Mouse (Mus musculus): ENCODE results near the gene Pip4k2b. TPM values are rescaled to one million over a fixed set of nuclear protein-coding genes. Genes with fewer than 3 reads are reported as not detected.

Gene Pip4k2b
- polyA plus RNA-seq, 1 experiment: 4.5 TPM

GRCm38 (mm10) chr11:97698741-97699611 is 45.5 kb downstream of the Pip4k2b start:
- no peak for DNase-seq (ENCODE audit: low read depth, low spot score)
- under 1% methylated on average over 60 of the region's 63 CpGs for WGBS

GRCm38 (mm10) chr11:97697891-97698529 is 46.5 kb downstream of the Pip4k2b start:
- DNase-seq (ENCODE audit: low read depth, low spot score): no peak
- 22% methylated on average over 14 of the region's 14 CpGs for WGBS

DNA sequence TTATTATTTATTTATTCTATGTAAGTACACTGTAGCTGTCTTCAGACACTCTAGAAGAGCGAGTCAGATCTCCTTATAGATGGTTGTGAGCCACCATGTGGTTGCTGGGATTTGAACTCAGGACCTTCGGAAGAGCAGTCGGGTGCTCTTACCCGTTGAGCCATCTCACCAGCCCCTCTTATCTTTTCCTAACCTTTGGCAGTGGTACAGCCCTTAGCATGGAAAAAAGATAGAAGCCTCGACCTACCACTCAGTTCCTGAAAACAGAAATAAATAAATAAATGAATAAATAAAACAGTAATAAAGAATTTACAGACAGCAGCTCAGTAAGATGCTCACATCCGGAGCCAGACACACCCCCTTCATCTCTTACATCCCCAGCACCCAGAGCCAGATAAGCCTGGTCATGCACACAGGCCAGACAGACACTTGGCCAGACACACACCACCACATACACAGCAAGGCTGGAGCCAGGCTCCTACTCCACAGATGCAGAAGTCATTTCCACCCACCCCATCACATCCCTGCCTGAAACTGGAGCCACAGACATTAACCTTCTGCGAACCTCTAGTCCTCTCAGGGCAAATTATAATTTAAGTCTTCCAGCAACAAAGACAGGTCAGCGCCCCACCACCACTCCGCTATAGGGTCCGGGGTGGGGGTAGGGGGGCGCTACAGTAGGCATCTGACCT is 47.2 kb downstream of the Pip4k2b start:
- no peak for DNase-seq (ENCODE audit: low read depth, low spot score)
- WGBS: 69% methylated on average over 11 of the region's 11 CpGs

- DNase-seq (ENCODE audit: low read depth, low spot score): no peak
- 82% methylated on average over 8 of the region's 8 CpGs for WGBS
Measured at GRCm38 (mm10) chr11:97696669-97697068, 47.8 kb downstream of the Pip4k2b start.

GRCm38 (mm10) chr11:97695712-97696401 is 48.6 kb downstream of the Pip4k2b start:
- WGBS: 66% methylated on average over 9 of the region's 9 CpGs

GRCm38 (mm10) chr11:97694921-97695711 is 49.4 kb downstream of the Pip4k2b start:
- 40% methylated on average over 17 of the region's 17 CpGs for WGBS
- DNase-seq (ENCODE audit: low read depth, low spot score): no peak

More at GRCm38 (mm10) chr11:97695712-97696401, 48.6 kb downstream of the Pip4k2b start:
- no peak for DNase-seq (ENCODE audit: low read depth, low spot score)

DNA sequence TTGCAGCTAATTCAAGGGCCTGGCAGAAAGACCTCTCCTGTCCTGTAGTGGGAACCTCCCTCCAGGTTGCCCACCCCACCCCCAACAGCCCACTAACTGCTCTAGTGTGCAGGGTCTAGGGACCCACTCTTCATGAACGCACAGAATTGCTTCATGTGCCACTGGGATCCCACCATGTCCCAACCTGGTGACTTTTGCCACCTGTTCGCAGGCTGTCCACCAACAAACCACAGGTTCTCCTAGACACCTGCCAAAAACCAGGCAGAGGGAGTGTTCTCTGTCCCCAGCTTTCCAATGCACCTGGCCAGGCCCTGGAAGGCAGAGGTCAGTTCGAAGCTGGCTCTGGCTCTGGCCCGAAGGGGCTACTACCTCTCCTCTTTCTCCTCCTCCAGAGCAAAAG is 50.1 kb downstream of the Pip4k2b start:
- 68% methylated on average over 4 of the region's 4 CpGs for WGBS
- no peak for DNase-seq (ENCODE audit: low read depth, low spot score)

DNA sequence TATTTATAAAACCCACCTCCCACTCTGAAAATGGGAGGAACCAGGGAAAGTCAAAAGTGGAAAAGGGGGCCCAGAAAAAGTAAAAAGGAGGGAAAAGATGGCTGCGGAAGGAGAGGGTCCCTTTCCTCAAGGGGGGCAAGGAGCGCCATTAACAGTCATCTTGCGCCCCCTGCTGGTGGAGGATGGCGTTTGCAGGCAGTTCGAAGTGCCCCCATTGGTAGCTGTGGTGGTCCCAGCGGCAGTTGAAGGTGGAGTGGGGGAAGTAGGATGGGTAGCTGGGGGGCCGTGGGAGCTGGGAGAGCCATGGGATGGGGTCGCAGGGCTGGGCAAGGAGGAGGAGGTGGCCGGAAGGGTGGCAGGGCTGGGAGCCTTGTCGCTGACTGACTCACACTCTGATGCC is 54.6 kb downstream of the Pip4k2b start:
- WGBS: 33% methylated on average over 10 of the region's 10 CpGs
- DNase-seq (ENCODE audit: low read depth, low spot score): no peak

- no peak for DNase-seq (ENCODE audit: low read depth, low spot score)
- WGBS: 39% methylated on average over 3 of the region's 3 CpGs
Measured at GRCm38 (mm10) chr11:97687061-97687460, 57.4 kb downstream of the Pip4k2b start.

GRCm38 (mm10) chr11:97686322-97686908 is 58.1 kb downstream of the Pip4k2b start:
- 25% methylated on average over 11 of the region's 11 CpGs for WGBS
- no peak for DNase-seq (ENCODE audit: low read depth, low spot score)

DNA sequence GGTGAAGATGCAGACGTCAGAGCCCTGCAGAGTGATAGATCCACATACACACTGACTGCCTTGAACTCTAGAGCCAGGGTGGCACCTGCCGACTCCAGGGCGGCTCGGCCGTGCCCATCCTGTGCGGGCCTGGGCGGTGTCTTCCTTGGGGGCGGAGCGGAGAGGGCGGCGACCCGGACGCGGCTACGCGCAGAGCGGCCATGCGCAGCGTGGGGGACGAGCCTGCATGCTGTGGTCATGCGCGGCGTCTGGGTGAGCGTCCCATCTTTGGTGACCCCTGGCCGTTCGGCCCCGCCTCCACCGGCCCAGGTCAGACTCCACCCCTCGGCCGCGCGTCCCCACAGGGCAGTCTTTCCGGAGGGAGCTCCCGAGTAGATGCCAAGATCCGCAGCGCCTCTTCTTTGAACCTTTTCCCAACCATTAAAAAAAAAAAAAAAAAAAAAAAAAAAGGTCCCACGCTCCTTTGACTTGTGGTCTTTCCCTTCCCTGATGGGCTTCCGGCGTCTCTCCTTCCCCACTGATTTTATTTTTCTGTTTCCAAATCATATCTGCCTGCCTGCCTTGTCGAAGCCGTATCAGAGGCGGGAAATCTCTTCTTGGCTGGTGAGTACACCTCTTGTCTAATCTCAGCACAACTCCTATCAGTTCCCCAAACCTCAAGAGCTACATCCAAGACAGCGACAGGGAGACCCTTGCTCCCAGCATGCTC is 58.7 kb downstream of the Pip4k2b start, which contains the start of gene Cisd3:
Gene Cisd3, plus strand, starts transcription at position 214 of the 709 bp plus-strand sequence.
- WGBS: under 1% methylated on average over 43 of the region's 43 CpGs
- no peak for DNase-seq (ENCODE audit: low read depth, low spot score)

DNA sequence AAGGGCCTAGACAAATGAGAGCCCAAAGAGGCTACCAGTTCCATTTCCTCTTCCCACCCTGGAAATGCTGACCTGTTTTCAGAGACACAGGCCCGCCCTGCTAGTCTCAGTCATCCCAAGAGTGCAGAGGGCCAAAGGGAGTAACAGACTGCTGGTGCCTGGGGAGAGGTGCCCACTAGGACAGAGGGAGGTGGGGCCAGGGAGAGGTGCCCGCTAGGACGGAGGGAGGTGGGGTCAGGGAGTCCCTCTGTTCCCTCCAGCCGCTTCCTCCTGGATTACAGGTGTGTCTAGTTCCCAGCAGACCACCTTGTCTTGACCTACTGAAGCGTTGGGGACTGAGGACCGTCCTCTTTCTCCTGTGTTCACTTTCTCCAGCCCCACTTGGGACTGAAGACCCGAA is 59.7 kb downstream of the Pip4k2b start:
- DNase-seq (ENCODE audit: low read depth, low spot score): no peak
- 19% methylated on average over 7 of the region's 7 CpGs for WGBS

- no peak for DNase-seq (ENCODE audit: low read depth, low spot score)
- WGBS: 63% methylated on average over 6 of the region's 6 CpGs
Measured at GRCm38 (mm10) chr11:97684063-97684680, 60.3 kb downstream of the Pip4k2b start.

DNA sequence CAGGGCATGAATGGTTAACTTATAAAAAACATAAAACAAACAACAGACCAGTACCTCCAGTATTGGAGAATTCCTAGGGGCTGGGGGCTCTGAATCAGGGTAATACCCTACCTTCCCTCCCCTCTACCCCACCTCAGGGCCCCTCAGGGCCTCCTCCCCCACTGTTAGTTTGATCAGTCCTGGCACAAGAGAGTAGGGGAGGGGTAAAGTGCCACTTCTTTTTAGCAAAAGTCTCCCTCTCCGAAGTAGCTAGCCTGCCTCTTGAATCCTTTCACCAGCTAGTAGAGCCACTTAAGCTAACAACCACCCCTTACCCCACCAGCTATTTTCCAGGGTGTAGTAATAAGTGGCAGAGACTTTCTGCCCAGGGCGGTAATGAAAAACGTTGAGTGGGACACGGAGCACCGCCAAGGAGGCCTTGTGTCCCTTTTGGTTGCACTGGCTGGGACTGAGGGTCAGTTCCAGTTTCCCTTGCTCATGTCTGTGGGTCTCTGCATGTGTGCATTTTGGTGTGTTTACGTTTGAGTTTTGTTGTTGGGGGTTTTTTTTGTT is 61.9 kb downstream of the Pip4k2b start:
- WGBS: 81% methylated on average over 6 of the region's 6 CpGs
- DNase-seq (ENCODE audit: low read depth, low spot score): no peak

DNA sequence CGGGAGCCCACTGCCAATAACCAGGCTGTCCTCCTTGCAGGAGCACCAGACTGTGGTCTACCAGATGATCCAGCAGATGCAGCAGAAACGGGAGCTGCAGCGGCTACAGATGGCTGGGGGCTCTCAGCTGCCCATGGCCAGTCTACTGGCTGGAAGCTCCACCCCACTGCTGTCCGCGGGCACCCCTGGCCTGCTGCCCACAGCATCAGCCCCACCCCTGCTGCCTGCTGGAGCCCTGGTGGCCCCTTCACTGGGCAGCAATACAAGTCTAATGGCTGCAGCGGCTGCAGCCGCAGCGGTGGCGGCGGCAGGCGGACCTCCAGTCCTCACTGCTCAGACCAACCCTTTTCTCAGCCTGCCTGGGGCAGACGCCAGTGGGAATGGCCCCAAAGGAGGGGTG is 64.1 kb downstream of the Pip4k2b start:
- DNase-seq (ENCODE audit: low read depth, low spot score): no peak
- WGBS: 73% methylated on average over 12 of the region's 12 CpGs

GRCm38 (mm10) chr11:97678301-97678700 is 66.2 kb downstream of the Pip4k2b start:
- no peak for DNase-seq (ENCODE audit: low read depth, low spot score)
- 90% methylated on average over 15 of the region's 15 CpGs for WGBS

GRCm38 (mm10) chr11:97677842-97678241 is 66.7 kb downstream of the Pip4k2b start:
- DNase-seq (ENCODE audit: low read depth, low spot score): no peak
- 83% methylated on average over 8 of the region's 8 CpGs for WGBS

Measured in large intestine, adult 2 months (tissue).